Mouse (Mus musculus): Measurements from ENCODE around the gene Wdr62. TPM values are rescaled to one million over a fixed set of nuclear protein-coding genes. Genes with fewer than 3 reads are reported as not detected.
A peak's percentile ranks its signal among the peaks of the same experiment; 100 is the strongest.

Gene Wdr62
- polyA plus RNA-seq, 1 experiment from 2014 or later, result 24.4 TPM

- no peak within 1 kb of the TSS for H3K27ac ChIP-seq
- WGBS (ENCODE audit: missing documents), result 60% methylated on average over 8 of the region's 9 CpGs
Measured at GRCm38 (mm10) chr7:30314721-30315155, 34.5 kb upstream of the Wdr62 start, which contains the start of gene Syne4. Gene Syne4, plus strand, starts transcription at chr7:30314807.

GRCm38 (mm10) chr7:30313666-30314320, 33.6 kb upstream of the Wdr62 start:
- 93% methylated on average over 26 of the region's 27 CpGs for WGBS (ENCODE audit: missing documents)
- Histone ChIP-seq H3K36me3 (ENCODE audit: inconsistent target) (0 out of 2 replicates have a peak, but pooled peaks cover 8% of the 10 kb centered on the region), H3K27ac (no peak overlapping the region), H3K4me3 (ENCODE audit: inconsistent target) (no peak overlapping the region), H3K79me2 (ENCODE audit: inconsistent target) (peaks cover 3% of the 10 kb centered on the region; the same call in 1 of the 2 replicates)

More at GRCm38 (mm10) chr7:30314721-30315155, 34.5 kb upstream of the Wdr62 start, which contains the start of gene Syne4:
- Histone ChIP-seq H3K36me3 (ENCODE audit: inconsistent target) (0 out of 2 replicates have a peak, but pooled peaks cover 8% of the 10 kb centered on the region), H3K79me2 (ENCODE audit: inconsistent target) (no peaks in the 10 kb centered on the region), H3K4me3 (ENCODE audit: inconsistent target) (no peak within 1 kb of the TSS)

GRCm38 (mm10) chr7:30310136-30310535, 29.9 kb upstream of the Wdr62 start:
- 86% methylated on average over 12 of the region's 12 CpGs for WGBS (ENCODE audit: missing documents)
- no peak overlapping the region for H3K4me3 ChIP-seq (ENCODE audit: inconsistent target)
- H3K27ac ChIP-seq, result no peak overlapping the region
- 0 out of 2 replicates have a peak, but pooled peaks cover 8% of the 10 kb centered on the region for H3K36me3 ChIP-seq (ENCODE audit: inconsistent target)
- peaks cover 4% of the 10 kb centered on the region; the same call in 1 of the 2 replicates for H3K79me2 ChIP-seq (ENCODE audit: inconsistent target)

- Histone ChIP-seq H3K27ac (peak overlapping the region; percentile 21; the same call in 1 of the 2 replicates), H3K36me3 (ENCODE audit: inconsistent target) (0 out of 2 replicates have a peak, but pooled peaks cover 8% of the 10 kb centered on the region), H3K4me3 (ENCODE audit: inconsistent target) (peak overlapping the region; percentile 96), H3K79me2 (ENCODE audit: inconsistent target) (peaks cover 4% of the 10 kb centered on the region; the same call in 1 of the 2 replicates)
- 63% methylated on average over 15 of the region's 15 CpGs for WGBS (ENCODE audit: missing documents)
Measured at GRCm38 (mm10) chr7:30309395-30310129, 29.3 kb upstream of the Wdr62 start.

GRCm38 (mm10) chr7:30308076-30309005, 28.1 kb upstream of the Wdr62 start, which contains the start of gene Alkbh6:
Gene Alkbh6, plus strand, starts transcription at chr7:30308717.
- peak within 1 kb of the TSS; percentile 31 for H3K27ac ChIP-seq
- 6% methylated on average over 27 of the region's 27 CpGs for WGBS (ENCODE audit: missing documents)

GRCm38 (mm10) chr7:30306083-30306779, 26.0 kb upstream of the Wdr62 start:
- WGBS (ENCODE audit: missing documents), result 90% methylated on average over 9 of the region's 16 CpGs
- no peaks in the 10 kb centered on the region for H3K36me3 ChIP-seq (ENCODE audit: inconsistent target)
- no peak overlapping the region for H3K4me3 ChIP-seq (ENCODE audit: inconsistent target)
- H3K79me2 ChIP-seq (ENCODE audit: inconsistent target), result peaks cover 4% of the 10 kb centered on the region; the same call in 1 of the 2 replicates
- no peak overlapping the region for H3K27ac ChIP-seq

More at GRCm38 (mm10) chr7:30308076-30309005, 28.1 kb upstream of the Wdr62 start, which contains the start of gene Alkbh6:
- H3K4me3 ChIP-seq (ENCODE audit: inconsistent target), result peak within 1 kb of the TSS; percentile 96
- H3K79me2 ChIP-seq (ENCODE audit: inconsistent target), result peaks cover 4% of the 10 kb centered on the region; the same call in 1 of the 2 replicates
- H3K36me3 ChIP-seq (ENCODE audit: inconsistent target), result 0 out of 2 replicates have a peak, but pooled peaks cover 8% of the 10 kb centered on the region

GRCm38 (mm10) chr7:30300914-30301313, 20.7 kb upstream of the Wdr62 start:
- no peaks in the 10 kb centered on the region for H3K79me2 ChIP-seq (ENCODE audit: inconsistent target)
- 80% methylated on average over 2 of the region's 3 CpGs for WGBS (ENCODE audit: missing documents)
- H3K4me3 ChIP-seq (ENCODE audit: inconsistent target), result no peak overlapping the region
- no peaks in the 10 kb centered on the region for H3K36me3 ChIP-seq (ENCODE audit: inconsistent target)
- no peak overlapping the region for H3K27ac ChIP-seq

- 92% methylated on average over 14 of the region's 16 CpGs for WGBS (ENCODE audit: missing documents)
- no peak overlapping the region for H3K27ac ChIP-seq
- no peaks in the 10 kb centered on the region for H3K79me2 ChIP-seq (ENCODE audit: inconsistent target)
- H3K4me3 ChIP-seq (ENCODE audit: inconsistent target), result no peak overlapping the region
- no peaks in the 10 kb centered on the region for H3K36me3 ChIP-seq (ENCODE audit: inconsistent target)
Measured at GRCm38 (mm10) chr7:30297266-30297665, 17.0 kb upstream of the Wdr62 start.

GRCm38 (mm10) chr7:30296816-30297215, 16.6 kb upstream of the Wdr62 start:
- H3K27ac ChIP-seq, result no peak overlapping the region
- H3K4me3 ChIP-seq (ENCODE audit: inconsistent target), result no peak overlapping the region
- H3K79me2 ChIP-seq (ENCODE audit: inconsistent target), result no peaks in the 10 kb centered on the region
- no peaks in the 10 kb centered on the region for H3K36me3 ChIP-seq (ENCODE audit: inconsistent target)
- 92% methylated on average over 11 of the region's 15 CpGs for WGBS (ENCODE audit: missing documents)

- WGBS (ENCODE audit: missing documents), result 82% methylated on average over 10 of the region's 10 CpGs
- H3K36me3 ChIP-seq (ENCODE audit: inconsistent target), result no peaks in the 10 kb centered on the region
- H3K27ac ChIP-seq, result no peak overlapping the region
- H3K4me3 ChIP-seq (ENCODE audit: inconsistent target), result no peak overlapping the region
- H3K79me2 ChIP-seq (ENCODE audit: inconsistent target), result no peaks in the 10 kb centered on the region
Measured at GRCm38 (mm10) chr7:30295103-30295502, 14.9 kb upstream of the Wdr62 start.

- no peaks in the 10 kb centered on the region for H3K36me3 ChIP-seq (ENCODE audit: inconsistent target)
- 84% methylated on average over 5 of the region's 5 CpGs for WGBS (ENCODE audit: missing documents)
- H3K79me2 ChIP-seq (ENCODE audit: inconsistent target), result no peaks in the 10 kb centered on the region
- no peak overlapping the region for H3K27ac ChIP-seq
- no peak overlapping the region for H3K4me3 ChIP-seq (ENCODE audit: inconsistent target)
Measured at GRCm38 (mm10) chr7:30294296-30294695, 14.1 kb upstream of the Wdr62 start.

- no peak overlapping the region for H3K27ac ChIP-seq
- H3K79me2 ChIP-seq (ENCODE audit: inconsistent target), result no peaks in the 10 kb centered on the region
- 89% methylated on average over 13 of the region's 13 CpGs for WGBS (ENCODE audit: missing documents)
- H3K4me3 ChIP-seq (ENCODE audit: inconsistent target), result no peak overlapping the region
- no peaks in the 10 kb centered on the region for H3K36me3 ChIP-seq (ENCODE audit: inconsistent target)
Measured at GRCm38 (mm10) chr7:30293795-30294194, 13.6 kb upstream of the Wdr62 start.
